Mouse (Mus musculus) midbrain, postnatal 0 days (tissue): ENCODE results near the gene Olfr720. TPM values are rescaled to one million over a fixed set of nuclear protein-coding genes. Genes with fewer than 3 reads are reported as not detected.

Experiments used
- ATAC-seq: fragments of 200-750 bp; cut with Nextera tagmentation; 2 replicates; pipeline ENCODE4 v1.8.0; 2017; ENCODE audit warnings: moderate number of reproducible peaks, mild to moderate bottlenecking, moderate TSS enrichment, moderate library complexity; ENCODE audit not compliant: low FRiP score
- DNase-seq: peaks from one replicate; pipeline ENCODE4 v3.0.0-alpha.2; 2015; ENCODE audit warnings: low spot score
- H3K27ac ChIP-seq: fragments of 300-500 bp; sonication (generic); 2 replicates; pipeline ENCODE4 v1.5.1; 2014; ENCODE audit warnings: low read depth, mild to moderate bottlenecking, low read length, mixed read lengths
- H3K27me3 ChIP-seq: fragments of 300-500 bp; sonication (generic); 2 replicates; pipeline ENCODE4 v1.6.1; 2014; ENCODE audit warnings: low read length, control low read depth, mixed read lengths; ENCODE audit not compliant: insufficient read depth
- H3K36me3 ChIP-seq: fragments of 300-500 bp; sonication (generic); 2 replicates; pipeline ENCODE4 v1.6.1; 2014; ENCODE audit warnings: low read length, control low read depth, mixed read lengths; ENCODE audit not compliant: insufficient read depth
- H3K4me1 ChIP-seq: fragments of 300-500 bp; sonication (generic); 2 replicates; pipeline ENCODE4 v1.6.1; 2014; ENCODE audit warnings: mild to moderate bottlenecking, control low read depth, antibody characterized with exemption, low read length, mixed read lengths; ENCODE audit not compliant: insufficient read depth
- H3K4me2 ChIP-seq: fragments of 300-500 bp; sonication (generic); 2 replicates; pipeline ENCODE4 v1.6.1; 2014; ENCODE audit warnings: low read depth, mild to moderate bottlenecking, low read length, mixed read lengths; ENCODE audit not compliant: poor library complexity, severe bottlenecking
- H3K4me3 ChIP-seq: fragments of 300-500 bp; sonication (generic); 2 replicates; pipeline ENCODE4 v1.5.1; 2014; ENCODE audit warnings: low read depth, mild to moderate bottlenecking, low read length, moderate library complexity
- H3K9ac ChIP-seq: fragments of 300-500 bp; sonication (generic); replicated peaks from 2 replicates; pipeline ENCODE4 v1.6.1; 2014; ENCODE audit warnings: mild to moderate bottlenecking, low read length, moderate library complexity, mixed read lengths; ENCODE audit not compliant: poor library complexity, severe bottlenecking
- H3K9me3 ChIP-seq: fragments of 300-500 bp; sonication (generic); 2 replicates; pipeline ENCODE4 v1.6.1; 2016; ENCODE audit warnings: low read length, control low read depth
- CTCF ChIP-seq: IDR thresholded peaks from 2 replicates; pipeline ENCODE4 v1.5.1; 2016; ENCODE audit warnings: antibody characterized with exemption, mild to moderate bottlenecking
- WGBS: fragments of 180-500 bp; shearing (Covaris S2); extraction: QIAGEN DNeasy Blood & Tissue Kit; methylation state at CpG from one replicate; pipeline ENCODE4 v1.1.7; 2014; 5-methylcytosine and 5-hydroxymethylcytosine counted together
- polyA plus RNA-seq: library from polyadenylated mRNA; unstranded; fragments of >200 nt; fragmentation: Nextera tagmentation; extraction: Ambion mirVana; gene quantifications from 2 replicates; pipeline ENCODE4 v1.2.1, GENCODE M21; 2015
- total RNA-seq: library from RNA; depleted of rRNA; stranded (reverse); fragments of >200 nt; gene quantifications from 2 replicates; pipeline ENCODE4 v1.2.3, GENCODE M21; 2014; rRNA removed

Gene Olfr720
- not detected in 2 replicates for total RNA-seq
- not detected in 2 replicates for polyA plus RNA-seq

- Histone ChIP-seq H3K36me3 (no peaks in the 10 kb centered on the region), H3K27ac (no peak within 1 kb of the TSS), H3K4me2 (no peak within 1 kb of the TSS), H3K9me3 (no peaks in the 10 kb centered on the region), H3K4me3 (no peak within 1 kb of the TSS), H3K27me3 (no peaks in the 10 kb centered on the region), H3K9ac (no peak within 1 kb of the TSS), H3K4me1 (no peaks in the 10 kb centered on the region)
- ATAC-seq (no peak), DNase-seq (no peak)
- no peak for TF ChIP-seq CTCF
- WGBS = 86% methylated on average over 4 of the region's 4 CpGs
Observed at GRCm38 (mm10) chr14:14186738-14187137, at the start of gene Olfr720. TSS of gene Olfr720 (minus strand) at chr14:14186838.

Other genes starting within 250 kb of the Olfr720 start
- 12.7 and 22.4 TPM in 2 replicates for gene Atxn7, start 225.4 kb downstream of the Olfr720 start, total RNA-seq
- 2.2 and 2.5 TPM in 2 replicates for gene Atxn7, start 225.4 kb downstream of the Olfr720 start, polyA plus RNA-seq
- gene Thoc7, start 225.0 kb downstream of the Olfr720 start, total RNA-seq = 55.7 and 70.7 TPM in 2 replicates
- gene Thoc7, start 225.0 kb downstream of the Olfr720 start, polyA plus RNA-seq = 195 and 196 TPM in 2 replicates
- 131 and 166 TPM in 2 replicates for gene Psmd6, start 65.9 kb downstream of the Olfr720 start, total RNA-seq
- 225 and 233 TPM in 2 replicates for gene Psmd6, start 65.9 kb downstream of the Olfr720 start, polyA plus RNA-seq
- gene Olfr31, start 136.0 kb upstream of the Olfr720 start, total RNA-seq = not detected in 2 replicates
- 0.12 TPM in 1 of 2 replicates, not detected in the other for gene Olfr31, start 136.0 kb upstream of the Olfr720 start, polyA plus RNA-seq
- gene Il3ra, start 159.4 kb upstream of the Olfr720 start, total RNA-seq = 5.9 and 11.3 TPM in 2 replicates
- gene Il3ra, start 159.4 kb upstream of the Olfr720 start, polyA plus RNA-seq = 3.1 and 4.0 TPM in 2 replicates
- not detected in 2 replicates for gene Olfr721-ps1, start 214.5 kb upstream of the Olfr720 start, total RNA-seq
- not detected in 2 replicates for gene Olfr721-ps1, start 214.5 kb upstream of the Olfr720 start, polyA plus RNA-seq